Mouse (Mus musculus): ENCODE measurements around the gene Dner. TPM values are rescaled to one million over a fixed set of nuclear protein-coding genes. Genes with fewer than 3 reads are reported as not detected.

Dner gene
- total and polyA plus RNA-seq, 2 experiments from 2014 or later = 322 to 331 TPM

DNA sequence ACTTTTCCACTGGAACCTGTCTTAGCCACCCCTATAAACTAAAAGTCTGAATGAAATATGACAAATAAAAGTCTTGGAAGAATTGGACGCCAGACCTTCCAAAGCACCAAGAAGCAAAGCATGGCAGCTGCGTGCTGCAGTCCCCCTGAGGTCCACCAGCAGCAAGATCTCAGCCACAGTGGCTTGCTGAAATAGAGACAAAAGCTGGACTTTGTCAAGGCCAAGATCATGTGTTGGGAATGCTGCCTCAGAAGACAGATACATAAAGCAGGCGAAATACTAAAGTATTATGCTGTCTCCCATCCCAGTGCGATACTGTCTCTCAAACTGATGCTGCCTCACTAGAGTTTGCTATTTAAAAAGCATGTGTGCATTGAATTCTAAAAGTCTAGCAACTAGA is 296.9 kb downstream of the Dner start:
- no peaks in the 10 kb centered on the region for H3K27me3 ChIP-seq (ENCODE audit: insufficient read depth, low read length)
- DNase-seq (ENCODE audit: low spot score) (no peak), ATAC-seq (no peak)
- TF ChIP-seq CTCF (IDR thresholded peaks at IDR 0.05; ENCODE audit: low read depth) = no peak
- H3K9ac ChIP-seq (replicated peaks; ENCODE audit: low read length) = no peak overlapping the region
- 93% methylated on average over 4 of the region's 4 CpGs for WGBS
- no peaks in the 10 kb centered on the region for H3K36me3 ChIP-seq (ENCODE audit: insufficient read depth, low read length)
- no peak overlapping the region for H3K4me3 ChIP-seq (ENCODE audit: low read length)
- no peak overlapping the region for H3K4me2 ChIP-seq (ENCODE audit: low read depth, low read length)
- no peak overlapping the region for H3K27ac ChIP-seq
- no peaks in the 10 kb centered on the region for H3K4me1 ChIP-seq (ENCODE audit: insufficient read depth, low read length)
- H3K9me3 ChIP-seq (ENCODE audit: low read length) = no peaks in the 10 kb centered on the region

DNA sequence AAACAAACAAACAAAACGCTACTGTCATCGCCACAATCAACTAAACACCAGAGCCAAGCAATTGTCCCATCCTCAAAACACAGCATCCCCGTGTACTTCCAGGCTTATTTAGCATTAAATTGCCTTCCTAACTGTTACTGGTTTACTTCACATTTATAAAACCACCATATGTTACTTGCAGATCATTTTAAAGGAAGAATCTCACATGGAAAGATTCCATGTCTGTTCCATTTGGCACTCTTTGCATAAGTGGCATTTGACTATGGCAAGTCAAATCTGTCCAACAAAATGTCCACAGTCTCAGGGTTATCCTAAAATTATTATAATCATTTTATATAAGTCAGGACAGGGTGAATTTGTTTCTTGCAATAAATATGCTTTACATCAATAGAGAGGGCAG is 299.2 kb downstream of the Dner start:
- H3K9me3 ChIP-seq (ENCODE audit: low read length) = no peaks in the 10 kb centered on the region
- ATAC-seq (no peak), DNase-seq (ENCODE audit: low spot score) (no peak)
- no peaks in the 10 kb centered on the region for H3K27me3 ChIP-seq (ENCODE audit: insufficient read depth, low read length)
- no peak for TF ChIP-seq CTCF (IDR thresholded peaks at IDR 0.05; ENCODE audit: low read depth)
- no peak overlapping the region for H3K4me3 ChIP-seq (ENCODE audit: low read length)
- H3K27ac ChIP-seq = no peak overlapping the region
- WGBS = 79% methylated on average over 3 of the region's 3 CpGs
- no peaks in the 10 kb centered on the region for H3K4me1 ChIP-seq (ENCODE audit: insufficient read depth, low read length)
- H3K4me2 ChIP-seq (ENCODE audit: low read depth, low read length) = no peak overlapping the region
- H3K36me3 ChIP-seq (ENCODE audit: insufficient read depth, low read length) = no peaks in the 10 kb centered on the region
- no peak overlapping the region for H3K9ac ChIP-seq (replicated peaks; ENCODE audit: low read length)

DNA sequence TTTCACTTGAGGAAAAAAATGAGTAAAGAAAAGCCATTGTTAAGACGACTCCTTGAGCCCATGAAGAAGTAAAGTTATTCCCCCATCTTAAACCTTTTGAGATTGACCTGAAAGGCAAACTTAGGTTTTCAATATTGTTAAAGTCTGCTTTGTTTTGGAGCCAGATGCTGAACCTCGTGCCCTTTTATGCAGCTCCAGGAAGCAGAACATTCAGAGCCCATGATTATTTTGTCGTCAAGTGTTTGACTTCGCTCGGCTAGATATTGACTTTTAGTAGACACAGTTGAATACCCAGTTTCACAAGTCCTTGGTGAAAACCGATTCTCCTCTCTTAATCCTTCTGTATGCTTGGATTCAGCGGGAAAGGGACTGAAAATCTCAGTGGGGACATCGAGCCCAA is 300.1 kb downstream of the Dner start:
- H3K4me3 ChIP-seq (ENCODE audit: low read length) = no peak overlapping the region
- no peak overlapping the region for H3K4me2 ChIP-seq (ENCODE audit: low read depth, low read length)
- no peak overlapping the region for H3K27ac ChIP-seq
- H3K36me3 ChIP-seq (ENCODE audit: insufficient read depth, low read length) = no peaks in the 10 kb centered on the region
- ATAC-seq = no peak
- H3K9me3 ChIP-seq (ENCODE audit: low read length) = no peaks in the 10 kb centered on the region
- H3K27me3 ChIP-seq (ENCODE audit: insufficient read depth, low read length) = no peaks in the 10 kb centered on the region
- TF ChIP-seq CTCF (IDR thresholded peaks at IDR 0.05; ENCODE audit: low read depth) = no peak
- DNase-seq (ENCODE audit: low spot score) = no peak
- H3K4me1 ChIP-seq (ENCODE audit: insufficient read depth, low read length) = no peaks in the 10 kb centered on the region
- 83% methylated on average over 8 of the region's 8 CpGs for WGBS
- H3K9ac ChIP-seq (replicated peaks; ENCODE audit: low read length) = no peak overlapping the region

DNA sequence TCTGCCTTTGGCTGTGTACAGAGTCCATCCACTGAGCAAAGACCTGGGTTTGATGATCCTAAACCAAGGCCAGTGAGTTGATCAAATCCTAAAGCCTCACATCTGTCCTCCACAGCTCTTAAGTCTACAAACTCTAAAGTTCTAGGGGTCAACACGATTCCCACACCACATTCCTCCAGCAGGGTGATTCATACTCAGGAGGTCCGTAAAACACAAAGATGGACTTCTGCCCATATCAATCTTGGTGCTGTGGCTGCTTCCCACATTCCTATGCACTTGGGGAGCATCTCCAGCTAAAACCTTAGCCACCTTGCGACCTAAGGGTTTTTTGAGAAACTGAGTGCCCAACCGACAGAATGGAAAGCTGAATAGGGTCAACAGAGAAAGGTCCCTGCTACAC is 305.1 kb downstream of the Dner start:
- TF ChIP-seq CTCF (IDR thresholded peaks at IDR 0.05; ENCODE audit: low read depth) = no peak
- peaks cover 8% of the 10 kb centered on the region; the same call in 1 of the 2 replicates for H3K4me1 ChIP-seq (ENCODE audit: insufficient read depth, low read length)
- H3K4me2 ChIP-seq (ENCODE audit: low read depth, low read length) = no peak overlapping the region
- H3K36me3 ChIP-seq (ENCODE audit: insufficient read depth, low read length) = 0 out of 2 replicates have a peak, but pooled peaks cover 3% of the 10 kb centered on the region
- ATAC-seq (no peak), DNase-seq (ENCODE audit: low spot score) (no peak)
- H3K27ac ChIP-seq = no peak overlapping the region
- no peak overlapping the region for H3K9ac ChIP-seq (replicated peaks; ENCODE audit: low read length)
- no peak overlapping the region for H3K4me3 ChIP-seq (ENCODE audit: low read length)
- no peaks in the 10 kb centered on the region for H3K27me3 ChIP-seq (ENCODE audit: insufficient read depth, low read length)
- 93% methylated on average over 4 of the region's 4 CpGs for WGBS
- H3K9me3 ChIP-seq (ENCODE audit: low read length) = no peaks in the 10 kb centered on the region

DNA sequence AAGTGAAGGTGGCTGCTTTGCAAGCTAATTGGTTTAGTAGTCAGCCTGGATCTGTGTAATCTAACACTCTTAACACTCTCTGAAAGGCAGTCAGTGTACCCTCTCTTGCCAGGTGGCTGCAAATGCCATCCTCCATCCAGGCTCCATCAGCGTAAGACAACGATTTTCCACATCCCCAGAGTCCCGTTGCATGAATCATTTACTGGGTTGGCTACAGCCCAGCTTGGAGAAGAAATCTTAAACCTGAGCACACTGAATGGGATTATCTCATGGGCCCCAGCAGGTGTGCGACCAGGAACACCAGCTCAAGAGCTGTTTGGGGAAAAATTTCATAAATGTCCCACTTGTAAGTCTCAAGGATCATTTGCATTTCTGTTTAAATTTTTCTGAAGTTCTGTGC is 308.4 kb downstream of the Dner start:
- Histone ChIP-seq H3K4me3 (ENCODE audit: low read length) (no peak overlapping the region), H3K4me2 (ENCODE audit: low read depth, low read length) (no peak overlapping the region), H3K27ac (no peak overlapping the region), H3K27me3 (ENCODE audit: insufficient read depth, low read length) (no peaks in the 10 kb centered on the region), H3K4me1 (ENCODE audit: insufficient read depth, low read length) (peaks cover 8% of the 10 kb centered on the region; the same call in 1 of the 2 replicates), H3K36me3 (ENCODE audit: insufficient read depth, low read length) (0 out of 2 replicates have a peak, but pooled peaks cover 10% of the 10 kb centered on the region), H3K9me3 (ENCODE audit: low read length) (no peaks in the 10 kb centered on the region), H3K9ac (replicated peaks; ENCODE audit: low read length) (no peak overlapping the region)
- ATAC-seq = peak; percentile 71
- peak; percentile 66 for DNase-seq (ENCODE audit: low spot score)
- WGBS = 31% methylated on average over 4 of the region's 4 CpGs
- no peak for TF ChIP-seq CTCF (IDR thresholded peaks at IDR 0.05; ENCODE audit: low read depth)

DNA sequence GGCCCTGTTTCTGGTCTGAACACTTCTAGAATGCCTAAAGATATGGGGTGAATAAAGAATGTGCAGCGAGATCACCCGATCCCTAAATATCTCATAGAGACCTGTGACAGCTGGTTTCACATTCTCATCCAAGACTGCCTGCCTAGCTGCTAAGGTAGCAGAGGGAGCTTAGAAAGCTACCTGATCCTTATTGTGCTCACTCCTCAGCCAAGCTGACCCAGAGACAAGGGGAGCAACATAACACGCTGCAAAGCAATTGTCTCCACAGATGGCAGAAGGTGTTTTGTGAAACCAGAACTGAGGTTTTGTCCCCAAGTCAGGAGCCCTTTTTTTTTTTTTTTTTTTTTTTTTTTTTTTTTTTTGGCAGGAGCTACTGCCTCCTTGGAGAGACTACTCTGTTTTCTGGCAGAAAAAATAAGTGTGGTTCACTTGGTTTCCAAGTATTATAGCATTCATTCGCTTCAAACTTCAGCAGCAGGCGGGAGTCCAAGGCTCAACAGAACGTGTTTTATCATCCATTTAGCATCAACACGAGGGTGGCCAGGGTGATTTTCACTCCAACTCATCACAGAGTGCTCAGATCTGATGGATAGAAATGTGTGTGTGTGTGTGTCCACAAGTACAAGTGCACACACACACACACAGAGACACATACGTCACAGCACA is 309.4 kb downstream of the Dner start:
- no peak for DNase-seq (ENCODE audit: low spot score)
- 55% methylated on average over 8 of the region's 8 CpGs for WGBS
- Histone ChIP-seq H3K27me3 (ENCODE audit: insufficient read depth, low read length) (no peaks in the 10 kb centered on the region), H3K27ac (peak overlapping the region; percentile 17; the same call in 1 of the 2 replicates), H3K36me3 (ENCODE audit: insufficient read depth, low read length) (0 out of 2 replicates have a peak, but pooled peaks cover 10% of the 10 kb centered on the region), H3K4me1 (ENCODE audit: insufficient read depth, low read length) (peaks cover 8% of the 10 kb centered on the region; the same call in 1 of the 2 replicates), H3K4me2 (ENCODE audit: low read depth, low read length) (no peak overlapping the region), H3K9me3 (ENCODE audit: low read length) (no peaks in the 10 kb centered on the region), H3K4me3 (ENCODE audit: low read length) (no peak overlapping the region), H3K9ac (replicated peaks; ENCODE audit: low read length) (no peak overlapping the region)
- no peak for TF ChIP-seq CTCF (IDR thresholded peaks at IDR 0.05; ENCODE audit: low read depth)
- no peak for ATAC-seq

DNA sequence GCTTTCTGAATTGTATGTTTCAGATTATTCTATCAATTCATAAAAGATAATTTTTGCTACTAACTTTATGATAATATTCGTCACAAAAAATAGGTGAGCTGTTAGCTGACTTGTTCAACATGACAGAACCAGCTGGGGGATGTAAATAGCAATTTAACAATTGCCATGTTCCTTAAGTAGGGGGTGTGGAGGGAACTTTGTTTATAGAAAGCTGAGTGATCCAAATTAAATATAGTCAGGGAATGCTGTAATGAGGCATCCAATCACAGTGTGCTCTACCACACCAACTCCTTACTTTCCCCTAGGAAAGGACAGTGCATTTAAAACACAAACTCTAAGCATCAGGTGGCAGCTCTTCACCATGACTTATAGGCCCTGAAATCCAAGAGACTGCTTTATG is 313.3 kb downstream of the Dner start:
- H3K4me3 ChIP-seq (ENCODE audit: low read length) = no peak overlapping the region
- no peak overlapping the region for H3K4me2 ChIP-seq (ENCODE audit: low read depth, low read length)
- 83% methylated on average over 1 of the region's 1 CpGs for WGBS
- no peak overlapping the region for H3K27ac ChIP-seq
- no peaks in the 10 kb centered on the region for H3K27me3 ChIP-seq (ENCODE audit: insufficient read depth, low read length)
- no peak overlapping the region for H3K9ac ChIP-seq (replicated peaks; ENCODE audit: low read length)
- peaks cover 8% of the 10 kb centered on the region; the same call in 1 of the 2 replicates for H3K4me1 ChIP-seq (ENCODE audit: insufficient read depth, low read length)
- TF ChIP-seq CTCF (IDR thresholded peaks at IDR 0.05; ENCODE audit: low read depth) = no peak
- H3K36me3 ChIP-seq (ENCODE audit: insufficient read depth, low read length) = 0 out of 2 replicates have a peak, but pooled peaks cover 7% of the 10 kb centered on the region
- DNase-seq (ENCODE audit: low spot score) (no peak), ATAC-seq (no peak)
- H3K9me3 ChIP-seq (ENCODE audit: low read length) = no peaks in the 10 kb centered on the region

Data from hindbrain, postnatal 0 days (tissue).